Mouse (Mus musculus) thymus, postnatal 25 days (tissue): Measurements from ENCODE around the gene Zfp607b.

ENCODE experiments used
- DNase-seq: peaks from one replicate; pipeline ENCODE4 v3.0.0; 2022

Gene Zfp607b

DNA sequence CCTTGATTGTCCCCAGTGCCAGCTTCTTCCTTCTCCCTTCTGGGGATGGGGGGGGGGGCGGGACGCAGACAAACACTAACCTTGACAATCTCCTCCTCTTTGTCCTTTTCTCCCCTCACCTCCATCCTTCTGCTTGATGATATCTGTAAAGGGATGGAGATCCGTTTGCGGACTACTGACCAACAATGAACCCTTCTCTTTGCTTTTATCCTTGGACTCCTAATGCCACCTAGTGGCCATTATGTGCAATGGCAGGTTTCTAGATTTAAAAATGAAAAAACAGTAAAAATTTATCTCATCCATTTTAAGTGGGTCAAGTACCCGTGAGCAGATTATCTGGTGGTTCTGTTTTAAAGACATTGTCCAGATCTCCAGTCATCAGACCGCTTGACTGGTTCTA, 3.5 kb upstream of the Zfp607b start:
- DNase-seq, result no peak

- DNase-seq, result no peak
Observed at GRCm38 (mm10) chr7:27687043-27687442, 2.1 kb upstream of the Zfp607b start.

DNA sequence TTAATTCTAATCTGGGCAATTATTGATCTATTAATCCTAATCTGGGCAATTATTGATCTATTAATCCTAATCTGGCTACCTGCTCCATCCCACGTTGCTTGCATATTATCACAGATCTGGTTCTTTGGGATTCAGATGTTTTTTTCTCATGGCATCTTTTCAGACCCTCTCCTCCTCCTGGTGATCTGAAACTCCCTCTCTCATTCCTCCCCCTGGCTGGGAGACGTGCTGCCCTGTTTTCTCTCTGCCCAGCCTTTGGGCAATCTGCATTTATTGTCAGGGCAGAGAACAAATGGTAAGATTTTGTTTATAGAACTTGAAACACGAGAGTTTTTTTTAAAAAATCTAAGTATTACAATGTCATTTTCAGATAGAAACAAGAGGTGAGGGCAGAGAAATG, 1.3 kb upstream of the Zfp607b start:
- no peak for DNase-seq

DNA sequence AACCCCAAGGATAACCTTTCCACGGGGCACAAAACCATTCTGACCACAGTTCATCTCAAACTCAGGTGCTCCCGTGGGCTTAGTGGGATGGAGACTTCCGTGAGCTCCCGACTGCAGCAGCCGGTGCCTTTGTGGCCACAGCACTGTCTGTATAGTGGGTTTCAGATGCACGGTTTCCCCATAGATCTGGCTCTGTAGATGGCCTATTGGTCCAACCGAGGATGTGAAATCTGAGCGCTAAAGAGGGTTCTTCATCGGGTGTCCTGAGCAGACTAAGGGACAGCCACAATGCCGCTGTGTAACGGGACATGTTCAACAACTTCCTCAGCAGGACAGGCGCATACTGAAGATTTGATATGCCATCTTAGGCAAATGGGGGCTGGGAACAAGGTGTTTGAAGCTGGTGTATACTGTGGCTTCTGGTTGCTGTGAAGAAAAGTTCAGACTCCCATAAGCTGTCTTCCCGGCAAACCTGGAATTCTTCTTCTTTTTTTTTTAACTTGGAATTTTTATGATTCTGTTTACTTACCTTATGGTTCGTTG, 823 bp upstream of the Zfp607b start:
- DNase-seq, result no peak

GRCm38 (mm10) chr7:27691076-27691475, 1.9 kb downstream of the Zfp607b start:
- DNase-seq, result peak; percentile 50

- DNase-seq, result no peak
Observed at GRCm38 (mm10) chr7:27696711-27697110, 7.6 kb downstream of the Zfp607b start.

GRCm38 (mm10) chr7:27710402-27710801, 21.3 kb downstream of the Zfp607b start:
- no peak for DNase-seq

DNA sequence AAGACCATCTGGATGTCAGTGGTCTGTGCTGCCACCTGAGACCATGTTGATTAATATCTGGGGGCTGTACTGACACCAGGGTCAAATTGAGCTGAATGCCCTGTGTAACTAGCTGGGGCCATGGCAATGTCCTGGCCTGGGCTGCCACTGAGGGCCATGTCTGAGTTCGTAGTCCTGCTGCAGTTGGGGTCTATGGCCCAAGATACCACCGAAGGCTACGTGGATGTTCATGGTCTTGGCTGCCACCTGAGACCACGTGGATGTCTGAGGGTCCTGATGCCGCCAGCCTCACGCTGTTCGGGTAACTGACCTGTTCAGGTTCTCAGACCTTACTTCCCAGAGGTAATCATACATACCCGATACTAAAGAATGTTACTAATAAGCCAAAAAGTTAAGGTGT, 32.8 kb downstream of the Zfp607b start:
- DNase-seq, result no peak

DNA sequence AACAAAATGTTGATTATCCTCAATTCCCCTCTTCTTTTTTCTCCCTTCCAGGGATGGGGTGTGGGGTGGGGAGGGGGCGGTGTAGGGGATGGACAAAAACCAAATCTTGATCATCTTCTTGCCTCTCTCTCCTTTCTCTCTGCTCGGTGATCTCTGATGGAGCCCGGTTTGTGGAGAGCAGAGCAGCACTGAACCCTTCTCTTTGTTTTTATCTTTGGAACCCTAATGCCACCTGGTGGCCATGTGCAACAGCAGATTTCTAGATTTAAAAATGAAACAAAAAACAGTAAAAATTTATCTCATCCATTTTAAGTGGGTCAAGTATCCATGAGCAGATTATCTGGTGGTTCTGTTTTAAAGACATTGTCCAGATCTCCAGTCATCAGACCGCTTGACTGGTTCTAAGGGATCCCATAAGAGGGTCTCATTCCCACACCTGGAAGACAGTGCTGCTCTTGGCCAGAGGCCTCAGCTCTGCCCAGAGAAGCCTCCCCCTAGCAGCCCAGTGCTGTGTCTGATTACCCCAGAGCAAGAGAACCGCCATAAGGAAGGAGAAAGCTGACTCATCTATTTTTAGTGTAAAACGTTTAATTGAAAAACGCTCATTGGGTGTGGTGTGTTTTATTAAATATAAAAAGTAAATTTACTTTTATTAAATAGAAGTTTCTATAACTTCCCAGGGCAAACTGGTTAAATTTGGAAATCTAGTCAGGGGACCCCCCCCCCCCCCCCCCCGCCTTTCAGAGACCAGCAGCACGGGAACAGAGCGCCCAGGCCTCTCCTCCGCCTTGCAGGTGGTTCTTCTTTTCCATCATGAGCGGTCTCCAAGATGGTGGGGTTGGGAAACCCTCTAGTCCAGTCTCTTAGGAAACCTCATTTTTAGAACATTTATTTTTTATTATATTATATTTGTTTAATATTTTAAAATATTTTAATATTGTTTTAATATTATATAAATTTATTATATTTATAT, 36.7 kb downstream of the Zfp607b start:
- DNase-seq, result peak; percentile 45

DNA sequence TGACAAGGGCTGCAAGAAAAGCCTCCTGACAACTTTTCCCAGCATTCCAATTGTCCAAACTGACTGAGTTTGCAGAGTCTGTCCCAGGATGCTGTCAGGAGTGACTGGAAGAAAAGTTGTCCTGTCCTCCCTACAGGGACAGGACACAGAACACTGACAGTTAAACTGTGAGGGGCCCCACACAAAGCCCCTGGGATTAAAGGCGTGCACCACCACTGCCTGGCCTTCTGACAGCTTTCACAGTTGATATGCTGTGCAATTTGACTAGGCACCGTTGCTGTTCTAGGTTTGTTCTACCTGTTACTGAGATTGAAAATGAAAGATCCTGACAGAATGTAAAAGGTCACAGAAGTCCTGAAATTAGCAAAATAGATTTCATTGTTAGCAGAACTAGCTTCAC, 38.3 kb downstream of the Zfp607b start:
- DNase-seq, result no peak

DNA sequence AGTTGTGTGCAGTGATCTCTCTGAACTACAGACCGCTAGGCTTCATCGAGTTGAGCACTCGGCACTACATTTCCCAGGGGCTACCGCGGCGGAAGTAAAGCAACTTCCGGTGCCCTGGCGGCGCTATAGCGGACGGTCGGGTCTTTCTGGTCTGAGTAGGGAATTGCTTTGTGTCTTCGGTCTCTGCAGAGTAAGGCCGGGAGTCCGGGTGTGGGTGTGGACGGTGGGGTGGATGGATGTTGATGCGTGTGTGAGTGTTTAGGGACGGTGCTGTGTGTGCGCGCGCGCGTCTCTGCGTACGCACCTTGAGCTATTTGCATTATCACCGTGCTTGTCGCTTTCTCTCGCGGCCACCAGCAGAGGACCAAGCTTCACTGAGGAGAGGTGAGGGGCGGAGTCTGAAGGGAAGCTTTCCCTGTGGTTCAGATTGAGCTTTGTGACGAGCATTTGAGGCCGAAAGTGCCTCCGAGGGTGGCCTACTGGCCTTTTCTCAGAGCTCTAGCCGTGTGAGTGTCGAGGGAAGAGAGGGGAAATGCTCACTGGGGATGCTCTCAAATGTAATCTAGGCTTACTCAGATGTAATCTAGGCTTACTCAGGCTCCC, 42.2 kb downstream of the Zfp607b start, which contains the start of gene Zfp60:
Gene Zfp60 (plus strand): TSS at position 109 of the 603 bp plus-strand sequence.
- DNase-seq, result peak; percentile 84

GRCm38 (mm10) chr7:27731946-27732345, 42.8 kb downstream of the Zfp607b start:
- no peak for DNase-seq

DNA sequence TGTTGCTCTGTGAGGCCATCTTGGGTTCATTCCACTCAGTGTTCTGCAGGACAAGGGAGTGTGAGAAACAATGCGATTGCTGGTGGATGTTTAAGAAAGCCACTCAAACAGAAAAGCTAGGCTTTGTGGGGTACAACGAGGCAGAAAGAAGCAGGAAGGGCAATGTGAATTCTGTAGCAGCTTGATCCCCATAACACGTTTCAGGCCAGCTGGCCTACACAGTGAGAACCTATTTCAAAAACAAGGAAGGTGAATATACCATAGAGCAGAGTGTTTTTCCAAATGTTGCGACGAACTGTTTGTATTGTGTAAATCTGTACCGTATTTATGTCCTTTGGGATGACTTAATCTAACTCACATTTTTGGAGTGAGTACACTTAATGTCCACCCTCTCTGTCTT, 43.4 kb downstream of the Zfp607b start:
- DNase-seq, result no peak

DNA sequence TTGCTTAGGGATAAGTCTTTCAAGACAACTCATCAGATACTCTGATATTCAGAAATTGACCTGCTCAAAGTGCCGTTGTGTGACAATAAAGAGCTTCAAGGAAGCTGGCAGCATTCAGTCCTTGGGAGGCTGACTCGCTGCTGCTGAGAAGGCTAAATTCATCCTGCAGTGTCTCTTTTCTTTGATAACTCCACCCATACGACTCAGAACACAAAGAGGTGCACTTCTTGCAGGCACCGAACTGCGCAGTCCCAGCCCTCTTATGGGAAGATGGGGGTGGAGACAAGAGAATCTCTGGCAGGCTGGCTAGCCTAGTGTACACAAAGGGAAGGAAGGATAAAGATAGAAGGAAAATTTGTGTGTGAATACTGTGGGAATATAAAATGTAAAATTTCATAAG, 46.3 kb downstream of the Zfp607b start:
- no peak for DNase-seq
